Mouse (Mus musculus): Measurements from ENCODE around the gene Brca2. TPM values are rescaled to one million over a fixed set of nuclear protein-coding genes. Genes with fewer than 3 reads are reported as not detected.

Brca2 gene
- total and polyA plus RNA-seq, 3 experiments = 13.8 to 24.0 (median 17.1) TPM

DNA sequence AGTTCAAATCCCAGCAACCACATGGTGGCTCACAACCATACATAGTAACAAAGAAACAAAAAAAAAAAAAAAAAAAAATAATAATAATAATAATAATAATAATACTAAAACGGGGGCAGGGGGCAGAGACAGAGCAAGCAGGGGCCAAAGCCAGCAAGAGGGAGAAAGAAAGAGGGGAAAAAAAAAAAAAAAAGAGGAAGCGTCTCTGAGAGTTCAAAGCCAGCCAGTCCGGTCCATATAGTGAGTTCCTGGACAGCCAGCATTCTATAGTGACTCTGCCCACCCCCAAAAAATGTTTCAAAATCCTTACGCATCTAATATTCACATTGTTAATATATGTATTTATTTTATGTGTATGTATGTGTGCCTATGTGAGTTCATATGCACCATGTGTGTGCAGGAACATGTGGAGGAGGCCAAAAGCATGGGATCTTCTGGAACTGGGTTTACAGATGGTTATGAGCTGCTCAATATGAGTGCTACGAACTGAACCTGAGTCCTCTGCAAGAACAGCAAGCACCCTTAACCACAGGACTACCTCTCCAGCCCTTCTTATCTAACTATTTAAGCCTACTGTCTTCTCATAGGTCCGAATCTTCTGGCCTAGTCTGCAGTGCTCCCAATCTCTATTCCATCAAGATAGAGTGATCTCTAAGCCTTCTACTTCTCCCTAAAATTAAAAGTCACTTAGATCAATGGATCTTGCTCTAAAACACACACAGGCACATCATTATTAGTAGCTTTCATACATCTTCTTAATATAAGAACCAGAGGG lies 11.8 kb upstream of the Brca2 start:
- Histone ChIP-seq H3K79me2 (replicated peaks; ENCODE audit: control insufficient read depth, extremely low read depth, insufficient read depth, poor library complexity, severe bottlenecking) (no peaks in the 10 kb centered on the region), H3K4me1 (ENCODE audit: control insufficient read depth in 1 of 2, insufficient read depth in 2 of 2) (no peaks in the 10 kb centered on the region), H3K9ac (ENCODE audit: insufficient read depth, low read depth) (no peak overlapping the region), H3K4me3 (replicated peaks in 1 of 3; ENCODE audit: low read depth in 2 of 3, low read length in 2 of 3, poor library complexity in 1 of 3) (no peak overlapping the region), H3K4me2 (ENCODE audit: insufficient read depth, low read depth, poor library complexity, severe bottlenecking) (no peak overlapping the region), H3K9me3 (replicated peaks; ENCODE audit: low read length) (peaks cover 3% of the 10 kb centered on the region), H3K36me3 (replicated peaks in 1 of 2; ENCODE audit: control insufficient read depth in 1 of 2, insufficient read depth in 1 of 2, low read length in 1 of 2) (no peaks in the 10 kb centered on the region), H3K27ac (ENCODE audit: insufficient read depth, low read depth) (no peak overlapping the region), H3K27me3 (replicated peaks) (no peaks in the 10 kb centered on the region)
- in situ Hi-C loops (cut with MboI; ENCODE audit: low pct_ligation_motif_present, low pct_unique_long_range_greater_than_20kb, low sequenced_read_pairs) (no loop called here), dilution Hi-C loops (cut with MboI; ENCODE audit: extremely low pct_ligation_motif_present, extremely low pct_unique_long_range_greater_than_20kb, low sequenced_read_pairs) (no loop called here)
- TF ChIP-seq ZNF384 (IDR thresholded peaks at IDR 0.05; ENCODE audit: low read depth, low read length) (peak; percentile 53; the same call in 1 of the 2 replicates), IRF4 (IDR thresholded peaks at IDR 0.05; ENCODE audit: low read depth, low read length) (no peak)
- DNase-seq (ENCODE audit: extremely low read depth) = no peak

DNA sequence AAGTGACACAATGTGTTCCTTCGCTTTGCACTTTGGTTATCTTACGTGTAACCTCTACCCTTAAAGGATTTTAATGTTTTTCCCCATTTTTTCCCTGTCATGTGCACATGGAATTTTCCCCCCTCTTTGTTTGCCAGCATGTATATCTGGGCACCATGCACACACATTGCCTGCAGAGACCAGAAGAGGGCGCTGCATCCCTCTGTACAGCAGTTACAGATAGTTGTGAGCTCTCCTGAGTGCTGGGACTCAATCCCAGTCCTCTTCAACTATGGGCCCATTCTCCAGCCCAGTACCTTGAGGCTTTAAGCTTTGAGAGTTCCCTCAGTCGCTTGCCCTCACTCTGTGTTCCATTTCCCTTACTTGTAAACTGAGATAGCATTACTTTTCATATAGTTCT lies 9.2 kb upstream of the Brca2 start:
- Histone ChIP-seq H3K36me3 (replicated peaks in 1 of 2; ENCODE audit: control insufficient read depth in 1 of 2, insufficient read depth in 1 of 2, low read length in 1 of 2) (no peaks in the 10 kb centered on the region), H3K27me3 (replicated peaks) (no peaks in the 10 kb centered on the region), H3K4me1 (ENCODE audit: control insufficient read depth in 1 of 2, insufficient read depth in 2 of 2) (no peaks in the 10 kb centered on the region), H3K27ac (ENCODE audit: insufficient read depth, low read depth) (no peak overlapping the region), H3K4me3 (replicated peaks in 1 of 3; ENCODE audit: low read depth in 2 of 3, low read length in 2 of 3, poor library complexity in 1 of 3) (no peak overlapping the region), H3K9ac (ENCODE audit: insufficient read depth, low read depth) (no peak overlapping the region), H3K79me2 (replicated peaks; ENCODE audit: control insufficient read depth, extremely low read depth, insufficient read depth, poor library complexity, severe bottlenecking) (no peaks in the 10 kb centered on the region), H3K4me2 (ENCODE audit: insufficient read depth, low read depth, poor library complexity, severe bottlenecking) (no peak overlapping the region), H3K9me3 (replicated peaks; ENCODE audit: low read length) (peaks cover 3% of the 10 kb centered on the region)
- in situ Hi-C loops (cut with MboI; ENCODE audit: low pct_ligation_motif_present, low pct_unique_long_range_greater_than_20kb, low sequenced_read_pairs) (no loop called here), dilution Hi-C loops (cut with MboI; ENCODE audit: extremely low pct_ligation_motif_present, extremely low pct_unique_long_range_greater_than_20kb, low sequenced_read_pairs) (no loop called here)
- no peak for DNase-seq (ENCODE audit: extremely low read depth)
- TF ChIP-seq IRF4 (IDR thresholded peaks at IDR 0.05; ENCODE audit: low read depth, low read length) (no peak), CTCF (conservative IDR thresholded peaks at IDR 0.05 in 1 of 2, IDR thresholded peaks at IDR 0.05 in 1 of 2; ENCODE audit: low read depth in 2 of 2, low read length in 2 of 2) (0 out of 4 replicates have a peak, but pooled peaks of 1 of the 2 experiments have one; percentile 18), POLR2AphosphoS2 (IDR thresholded peaks at IDR 0.05; ENCODE audit: low read depth, low read length) (no peak), ELF1 (IDR thresholded peaks at IDR 0.05; ENCODE audit: low read depth, low read length) (no peak)

DNA sequence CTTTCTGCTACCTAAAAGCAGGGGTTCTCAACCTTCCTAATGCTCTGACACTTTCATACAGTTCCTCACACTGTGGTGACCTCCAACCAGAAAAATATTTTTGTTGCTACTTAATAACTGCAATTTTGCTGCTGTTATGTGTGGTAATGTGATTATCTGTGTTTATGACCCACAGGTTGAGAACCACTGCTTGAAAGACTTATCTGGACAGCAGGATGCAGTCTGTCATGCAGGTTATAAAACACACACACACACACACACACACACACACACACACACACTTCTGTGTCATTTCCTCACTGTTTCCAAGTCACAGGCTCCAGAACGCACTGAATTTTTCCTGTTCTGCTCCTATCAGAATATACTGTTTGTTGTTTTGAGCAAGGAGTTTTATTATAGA lies 8.4 kb upstream of the Brca2 start:
- in situ Hi-C loops (cut with MboI; ENCODE audit: low pct_ligation_motif_present, low pct_unique_long_range_greater_than_20kb, low sequenced_read_pairs) = no loop called here
- no peak overlapping the region for H3K4me3 ChIP-seq (replicated peaks in 1 of 3; ENCODE audit: low read depth in 2 of 3, low read length in 2 of 3, poor library complexity in 1 of 3)
- no peaks in the 10 kb centered on the region for H3K36me3 ChIP-seq (replicated peaks in 1 of 2; ENCODE audit: control insufficient read depth in 1 of 2, insufficient read depth in 1 of 2, low read length in 1 of 2)
- no peaks in the 10 kb centered on the region for H3K4me1 ChIP-seq (ENCODE audit: control insufficient read depth in 1 of 2, insufficient read depth in 2 of 2)
- H3K79me2 ChIP-seq (replicated peaks; ENCODE audit: control insufficient read depth, extremely low read depth, insufficient read depth, poor library complexity, severe bottlenecking) = no peaks in the 10 kb centered on the region
- peaks cover 3% of the 10 kb centered on the region for H3K9me3 ChIP-seq (replicated peaks; ENCODE audit: low read length)
- H3K27ac ChIP-seq (ENCODE audit: insufficient read depth, low read depth) = no peak overlapping the region
- H3K4me2 ChIP-seq (ENCODE audit: insufficient read depth, low read depth, poor library complexity, severe bottlenecking) = no peak overlapping the region
- H3K9ac ChIP-seq (ENCODE audit: insufficient read depth, low read depth) = no peak overlapping the region
- dilution Hi-C loops (cut with MboI; ENCODE audit: extremely low pct_ligation_motif_present, extremely low pct_unique_long_range_greater_than_20kb, low sequenced_read_pairs) = no loop called here
- no peaks in the 10 kb centered on the region for H3K27me3 ChIP-seq (replicated peaks)
- DNase-seq (ENCODE audit: extremely low read depth) = no peak
- TF ChIP-seq KAT2A (IDR thresholded peaks at IDR 0.05; ENCODE audit: insufficient replicate concordance, low read length) (no peak), MAZ (IDR thresholded peaks at IDR 0.05; ENCODE audit: low read depth, low read length) (no peak), RCOR1 (conservative IDR thresholded peaks at IDR 0.05; ENCODE audit: low read depth, low read length) (no peak), TCF12 (IDR thresholded peaks at IDR 0.05; ENCODE audit: low read depth, low read length) (no peak), MXI1 (IDR thresholded peaks at IDR 0.05; ENCODE audit: low read depth, low read length) (no peak), USF1 (IDR thresholded peaks at IDR 0.05; ENCODE audit: low read depth, low read length) (no peak), ZMIZ1 (IDR thresholded peaks at IDR 0.05; ENCODE audit: low read depth, low read length) (no peak), NRF1 (IDR thresholded peaks at IDR 0.05; ENCODE audit: low read depth, low read length) (no peak)
